Mouse (Mus musculus) G1E (cell line): ENCODE results near the gene Gm15217. TPM values are rescaled to one million over a fixed set of nuclear protein-coding genes. Genes with fewer than 3 reads are reported as not detected.

Experiments
- ATAC-seq: 2 replicates; pipeline ENCODE4 v1.8.0; 2016; ENCODE audit warnings: mild to moderate bottlenecking; ENCODE audit not compliant: insufficient number of reproducible peaks, poor library complexity, low FRiP score, severe bottlenecking; ENCODE audit errors: extremely low read depth
- DNase-seq: peaks from one replicate; pipeline ENCODE4 v3.0.0; 2012; ENCODE audit warnings: low spot score
- H3K27me3 ChIP-seq: 2 replicates; pipeline ENCODE4 v1.6.1; 2012; ENCODE audit warnings: mild to moderate bottlenecking, low read length, inconsistent platforms; ENCODE audit not compliant: insufficient read depth
- H3K36me3 ChIP-seq: replicated peaks from 2 replicates; pipeline ENCODE3; 2012; ENCODE audit warnings: mild to moderate bottlenecking, inconsistent platforms
- H3K4me1 ChIP-seq: 2 replicates; pipeline ENCODE4 v1.6.1; 2012; ENCODE audit warnings: low read depth, low read length, inconsistent platforms, mixed read lengths; ENCODE audit not compliant: insufficient read depth
- H3K4me3 ChIP-seq: 2 replicates; pipeline ENCODE4 v1.5.1; 2012; ENCODE audit warnings: low read depth, mild to moderate bottlenecking, inconsistent platforms, low read length, moderate library complexity, mixed read lengths
- H3K9me3 ChIP-seq: replicated peaks from 2 replicates; pipeline ENCODE4 v1.6.1; 2012; ENCODE audit warnings: inconsistent platforms
- CTCF ChIP-seq: IDR thresholded peaks from 2 replicates; pipeline ENCODE4 v1.5.1; 2012; ENCODE audit warnings: low read depth, low read length, inconsistent platforms, mixed read lengths
- GATA1 ChIP-seq: IDR thresholded peaks from 2 replicates; pipeline ENCODE4 v1.6.1; 2012; ENCODE audit warnings: borderline replicate concordance, low read length, inconsistent platforms, mixed read lengths
- GATA2 ChIP-seq: IDR thresholded peaks from 2 replicates; pipeline ENCODE4 v1.6.1; 2012; ENCODE audit warnings: low read depth, low read length, inconsistent platforms, borderline replicate concordance
- POLR2AphosphoS5 ChIP-seq: IDR thresholded peaks from 2 replicates; pipeline ENCODE4 v1.6.1; 2012; ENCODE audit warnings: low read depth, low read length, inconsistent platforms; ENCODE audit not compliant: insufficient replicate concordance
- TAL1 ChIP-seq: conservative IDR thresholded peaks from 2 replicates; pipeline ENCODE4 v1.6.1; 2012; ENCODE audit warnings: low read depth, low read length, inconsistent platforms, mixed read lengths
- polyA plus RNA-seq: library from polyadenylated mRNA; stranded (reverse); fragments of >175 nt; gene quantifications from 2 replicates; pipeline ENCODE4 v1.2.3, GENCODE M21; 2012
- total RNA-seq, 2 experiments: library from RNA; stranded (forward) in 1 of 2; stranded (reverse) in 1 of 2; fragments of 200-1000 nt in 1 of 2; fragments of >200 nt in 1 of 2; fragmentation: Nextera tagmentation in 1 of 2; gene quantifications; 2 replicates each; pipeline ENCODE4 v1.2.3; 2014 to 2017

Gm15217 gene
- total RNA-seq (2014; fragmentation: Nextera tagmentation), result not detected in 2 replicates
- not detected in 2 replicates for total RNA-seq (2017)
- not detected in 2 replicates for polyA plus RNA-seq

DNA sequence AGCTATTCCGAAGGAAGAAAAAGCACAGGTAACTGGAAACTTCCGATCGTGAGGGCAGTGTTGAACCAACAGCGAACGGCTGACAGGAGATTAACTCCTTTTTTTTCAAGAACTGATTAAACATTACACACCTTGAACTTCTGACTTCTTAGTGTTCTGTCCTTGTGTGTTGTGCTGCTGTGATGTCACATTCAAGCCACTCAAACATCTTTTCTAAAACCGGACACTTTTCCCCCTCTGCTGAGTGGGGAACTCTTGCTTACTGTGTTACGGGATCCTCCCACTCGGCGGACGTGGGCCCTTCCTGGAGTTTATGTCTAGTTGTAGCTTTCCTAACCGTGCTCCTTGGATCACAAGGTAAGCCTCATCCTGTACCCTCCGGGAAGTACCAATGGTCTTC is at the start of gene Gm15217:
TSS of gene Gm15217 (plus strand) at position 130 of the 400 bp plus-strand sequence.
- DNase-seq (no peak), ATAC-seq (no peak)
- H3K4me3 ChIP-seq, result no peak within 1 kb of the TSS
- H3K36me3 ChIP-seq, result no peaks in the 10 kb centered on the region
- TF ChIP-seq GATA2 (no peak), TAL1 (no peak), GATA1 (no peak), CTCF (no peak), POLR2AphosphoS5 (no peak)
- H3K27me3 ChIP-seq, result peaks cover 12% of the 10 kb centered on the region; the same call in 1 of the 2 replicates
- no peaks in the 10 kb centered on the region for H3K9me3 ChIP-seq
- H3K4me1 ChIP-seq, result no peaks in the 10 kb centered on the region

- no peaks in the 10 kb centered on the region for H3K36me3 ChIP-seq
- TF ChIP-seq POLR2AphosphoS5 (no peak), CTCF (no peak), TAL1 (no peak), GATA2 (no peak), GATA1 (no peak)
- no peak for DNase-seq
- no peak for ATAC-seq
- H3K4me1 ChIP-seq, result no peaks in the 10 kb centered on the region
- no peaks in the 10 kb centered on the region for H3K9me3 ChIP-seq
- H3K27me3 ChIP-seq, result 0 out of 2 replicates have a peak, but pooled peaks cover 3% of the 10 kb centered on the region
- no peak overlapping the region for H3K4me3 ChIP-seq
Measured at GRCm38 (mm10) chr14:46333421-46334237, 45.6 kb upstream of the Gm15217 start.

DNA sequence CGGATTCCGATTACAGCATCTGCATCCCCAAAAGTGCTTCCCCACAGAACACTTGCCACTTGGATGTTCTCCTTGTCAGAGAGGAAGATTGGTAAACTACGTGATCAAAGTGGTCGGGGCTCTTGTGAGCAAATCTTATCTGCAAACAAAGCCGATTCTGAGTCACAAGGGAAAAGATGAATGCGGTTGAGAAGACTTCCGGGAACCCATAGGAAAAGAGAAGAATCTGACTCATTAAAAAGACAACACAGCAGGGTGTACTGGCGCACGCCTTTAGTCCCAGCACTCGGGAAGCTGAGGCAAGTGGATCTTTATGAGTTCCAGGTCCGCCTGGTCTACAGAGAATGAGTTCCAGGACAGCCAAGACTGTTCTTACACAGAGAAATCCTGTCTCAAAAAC is 40.4 kb upstream of the Gm15217 start:
- H3K36me3 ChIP-seq, result no peaks in the 10 kb centered on the region
- H3K4me3 ChIP-seq, result no peak overlapping the region
- no peaks in the 10 kb centered on the region for H3K27me3 ChIP-seq
- H3K9me3 ChIP-seq, result no peaks in the 10 kb centered on the region
- ATAC-seq (no peak), DNase-seq (no peak)
- TF ChIP-seq POLR2AphosphoS5 (no peak), TAL1 (no peak), GATA1 (no peak), CTCF (no peak), GATA2 (no peak)
- H3K4me1 ChIP-seq, result no peaks in the 10 kb centered on the region

DNA sequence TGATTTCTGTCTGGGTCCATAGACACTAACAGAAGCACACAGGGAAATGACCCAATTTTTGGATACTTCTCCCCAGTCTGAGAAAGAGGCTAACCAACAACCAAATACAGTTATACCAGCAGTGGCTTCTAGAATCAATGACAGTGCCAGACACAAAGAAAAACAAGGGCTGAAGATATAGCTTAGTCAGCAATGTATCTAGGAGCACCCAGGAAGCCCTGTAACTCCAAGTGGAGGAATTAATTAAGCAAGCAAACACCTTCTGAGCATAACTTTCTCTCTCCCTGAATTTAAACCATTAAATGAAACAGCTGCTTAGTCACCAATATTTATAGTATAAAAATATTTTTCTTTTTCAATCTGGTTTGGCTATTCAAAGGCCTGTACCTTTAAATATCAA is 34.5 kb upstream of the Gm15217 start:
- Histone ChIP-seq H3K9me3 (peaks cover 5% of the 10 kb centered on the region; the same call in 1 of the 2 replicates), H3K4me3 (no peak overlapping the region), H3K4me1 (no peaks in the 10 kb centered on the region), H3K36me3 (no peaks in the 10 kb centered on the region), H3K27me3 (no peaks in the 10 kb centered on the region; the same call in 1 of the 2 replicates)
- DNase-seq, result no peak
- no peak for ATAC-seq
- TF ChIP-seq GATA2 (no peak), CTCF (no peak), GATA1 (no peak), TAL1 (no peak), POLR2AphosphoS5 (no peak)

- Histone ChIP-seq H3K9me3 (no peaks in the 10 kb centered on the region), H3K4me1 (no peaks in the 10 kb centered on the region), H3K36me3 (no peaks in the 10 kb centered on the region), H3K27me3 (peaks cover 17% of the 10 kb centered on the region), H3K4me3 (no peak overlapping the region)
- no peak for ATAC-seq
- no peak for DNase-seq
- no peak for TF ChIP-seq TAL1
- TF ChIP-seq POLR2AphosphoS5, result no peak
- no peak for TF ChIP-seq CTCF
- no peak for TF ChIP-seq GATA2
- TF ChIP-seq GATA1, result no peak
Measured at GRCm38 (mm10) chr14:46357286-46357685, 21.9 kb upstream of the Gm15217 start.

DNA sequence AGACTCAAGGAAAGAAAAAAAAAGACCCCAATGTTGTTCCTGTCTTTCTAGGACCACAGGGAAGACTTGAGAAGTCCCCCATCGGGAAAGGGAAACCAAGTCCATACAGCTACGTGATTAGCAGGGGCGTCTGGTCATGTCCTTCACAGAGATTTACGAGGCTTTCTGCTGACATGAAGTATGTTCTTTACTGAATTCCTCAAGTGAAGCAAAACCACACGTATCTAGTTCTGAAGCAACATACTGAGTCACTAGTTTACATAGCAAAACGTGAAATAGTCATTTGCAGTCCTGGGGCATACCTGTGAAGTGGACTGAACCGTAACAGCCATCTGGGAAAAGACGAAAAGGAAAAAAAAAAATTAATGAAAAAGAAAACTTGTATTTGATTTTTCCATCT is 21.5 kb upstream of the Gm15217 start:
- H3K36me3 ChIP-seq, result no peaks in the 10 kb centered on the region
- ATAC-seq, result no peak
- no peak for DNase-seq
- H3K4me1 ChIP-seq, result no peaks in the 10 kb centered on the region
- TF ChIP-seq TAL1, result no peak
- no peak for TF ChIP-seq GATA1
- no peak for TF ChIP-seq GATA2
- TF ChIP-seq POLR2AphosphoS5, result no peak
- no peak for TF ChIP-seq CTCF
- H3K9me3 ChIP-seq, result no peaks in the 10 kb centered on the region
- H3K4me3 ChIP-seq, result no peak overlapping the region
- H3K27me3 ChIP-seq, result peaks cover 17% of the 10 kb centered on the region
